8 mouse cellular contexts compared by ENCODE assay signal in the genomic region with DNA sequence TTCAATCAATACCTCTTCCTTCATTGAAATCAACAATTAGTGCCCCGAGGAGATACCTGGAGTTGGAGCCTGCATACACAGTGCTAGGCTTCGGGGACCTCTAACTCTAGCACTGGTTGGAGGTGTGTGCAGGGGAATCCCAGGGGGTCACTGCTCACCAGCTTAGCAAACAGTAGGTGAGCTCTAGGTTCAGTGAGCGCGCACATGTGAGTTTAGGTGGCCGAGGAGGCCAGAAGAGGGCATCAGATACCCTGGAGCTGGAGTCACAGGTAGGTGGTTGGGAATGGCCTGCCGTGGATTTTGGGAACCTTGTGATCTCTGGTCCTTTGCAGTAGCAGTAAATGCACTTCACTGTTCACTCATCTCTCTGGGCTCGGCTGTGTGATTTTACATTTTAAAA. TPM values are rescaled to one million over a fixed set of nuclear protein-coding genes. Genes with fewer than 3 reads are reported as not detected.
DNase-seq lines count a peak whose midpoint lies in the region; ATAC-seq and TF ChIP-seq lines count a peak whose summit lies in the region.

No protein-coding gene starts in this region.

- intact Hi-C loops in left cerebral cortex, adult 2 months (cut with DNase I): no loop called here

- H3K4me1 ChIP-seq in neural tube, embryonic 12.5 days: peaks cover 18% of the 10 kb centered on the region
- H3K4me1 ChIP-seq in kidney, embryonic 15.5 days: peaks cover 22% of the 10 kb centered on the region
- peaks cover 29% of the 10 kb centered on the region for H3K4me1 ChIP-seq in neural tube, embryonic 13.5 days (replicated peaks)

- H3K36me3 ChIP-seq in neural tube, embryonic 12.5 days: peaks cover 4% of the 10 kb centered on the region; the same call in 1 of the 2 replicates
- peaks cover 14% of the 10 kb centered on the region for H3K36me3 ChIP-seq in kidney, embryonic 15.5 days
- peaks cover 4% of the 10 kb centered on the region for H3K36me3 ChIP-seq in neural tube, embryonic 13.5 days

- peak; percentile 5 for DNase-seq in adrenal gland, adult 2 months
- DNase-seq in adrenal gland, adult 18-20 months (ENCODE audit: low spot score in 2 of 2): no peak
- DNase-seq in neural tube, embryonic 10.5 days (ENCODE audit: extremely low spot score, low spot score): no peak
- no peak for DNase-seq in left cerebral cortex, adult 2 months (ENCODE audit: extremely low spot score in 1 of 2, low spot score in 2 of 2)
- DNase-seq in c-Kit-positive CD71-positive TER-119-positive erythroid progenitor cells, embryonic 14.5 days (ENCODE audit: low spot score): no peak

- ATAC-seq in neural tube, embryonic 12.5 days (ENCODE audit: low FRiP score, low read depth): no peak
- ATAC-seq in kidney, embryonic 15.5 days (replicated peaks; ENCODE audit: low FRiP score): no peak
- ATAC-seq in neural tube, embryonic 13.5 days (ENCODE audit: low read depth): no peak

- 83% methylated on average over 7 of the region's 7 CpGs for WGBS in neural tube, embryonic 12.5 days
- WGBS in kidney, embryonic 15.5 days: 74% methylated on average over 7 of the region's 7 CpGs
- 88% methylated on average over 7 of the region's 7 CpGs for WGBS in neural tube, embryonic 13.5 days

- no peak overlapping the region for H3K4me3 ChIP-seq in neural tube, embryonic 12.5 days
- H3K4me3 ChIP-seq in kidney, embryonic 15.5 days (replicated peaks): peak overlapping the region; percentile 92; the same call in 1 of the 2 replicates
- 0 out of 2 replicates have a peak overlapping the region, but pooled peaks have one; percentile 2 for H3K4me3 ChIP-seq in neural tube, embryonic 13.5 days
- no peak overlapping the region for H3K4me3 ChIP-seq in left cerebral cortex, adult 2 months

- no peak overlapping the region for H3K27ac ChIP-seq in neural tube, embryonic 12.5 days
- H3K27ac ChIP-seq in kidney, embryonic 15.5 days: no peak overlapping the region
- H3K27ac ChIP-seq in neural tube, embryonic 13.5 days (replicated peaks): no peak overlapping the region
- no peak overlapping the region for H3K27ac ChIP-seq in left cerebral cortex, adult 2 months

- TF ChIP-seq CTCF in left cerebral cortex, adult 2 months (IDR thresholded peaks at IDR 0.05): no peak

- H3K27me3 ChIP-seq in neural tube, embryonic 12.5 days (replicated peaks): no peaks in the 10 kb centered on the region
- H3K27me3 ChIP-seq in kidney, embryonic 15.5 days: no peaks in the 10 kb centered on the region
- H3K27me3 ChIP-seq in neural tube, embryonic 13.5 days: no peaks in the 10 kb centered on the region

- no peak overlapping the region for H3K9ac ChIP-seq in neural tube, embryonic 12.5 days
- H3K9ac ChIP-seq in kidney, embryonic 15.5 days: no peak overlapping the region
- H3K9ac ChIP-seq in neural tube, embryonic 13.5 days: no peak overlapping the region

- H3K9me3 ChIP-seq in neural tube, embryonic 12.5 days: no peaks in the 10 kb centered on the region
- no peaks in the 10 kb centered on the region for H3K9me3 ChIP-seq in kidney, embryonic 15.5 days (replicated peaks)
- H3K9me3 ChIP-seq in neural tube, embryonic 13.5 days: no peaks in the 10 kb centered on the region

- peak overlapping the region; percentile 74 for H3K4me2 ChIP-seq in neural tube, embryonic 12.5 days (replicated peaks)
- H3K4me2 ChIP-seq in kidney, embryonic 15.5 days: peak overlapping the region; percentile 64
- H3K4me2 ChIP-seq in neural tube, embryonic 13.5 days: peak overlapping the region; percentile 79

RNA-seq across cellular contexts. Expression of gene Mia2, which starts 37.3 kb away (rescaled TPM):
- total RNA-seq in adrenal gland, adult 2 months (2021): 100 to 1,000 TPM; 114 to 180 TPM
- 20.8 and 31.9 TPM in 2 replicates for polyA plus RNA-seq in adrenal gland, adult 2 months (2012; rRNA removed)
- total RNA-seq in adrenal gland, adult 18-20 months (2021): 100 to 1,000 TPM in 1 of 2 experiments, 10 to 100 TPM in 1; 85.7 to 150 TPM
- 52.2 and 53.8 TPM in 2 replicates for polyA plus RNA-seq in neural tube, embryonic 12.5 days (2016; fragmentation: Nextera tagmentation; extraction: Ambion mirVana)
- 70.5 and 75.2 TPM in 2 replicates for polyA plus RNA-seq in kidney, embryonic 15.5 days (2015; fragmentation: Nextera tagmentation; extraction: Ambion mirVana)
- 46.2 and 46.3 TPM in 2 replicates for polyA plus RNA-seq in neural tube, embryonic 13.5 days (2015; fragmentation: Nextera tagmentation; extraction: Ambion mirVana)
- 10 to 100 TPM; 42.4 to 47.4 TPM for total RNA-seq in left cerebral cortex, adult 2 months (2021)

Comparison
In these comparisons a context has a peak if more than half of its experiments do, and no peak if none do; other contexts are left out.
1. H3K4me3 ChIP-seq: peak in kidney, embryonic 15.5 days (single experiment) and neural tube, embryonic 13.5 days (single experiment); none in neural tube, embryonic 12.5 days (single experiment) and left cerebral cortex, adult 2 months (single experiment).
2. Peak in every context shown above with its lines, with median percentiles within 50 percentile points of each other: H3K4me2 ChIP-seq.